ENCODE assay signal across 21 mouse cellular contexts in the genomic region with DNA sequence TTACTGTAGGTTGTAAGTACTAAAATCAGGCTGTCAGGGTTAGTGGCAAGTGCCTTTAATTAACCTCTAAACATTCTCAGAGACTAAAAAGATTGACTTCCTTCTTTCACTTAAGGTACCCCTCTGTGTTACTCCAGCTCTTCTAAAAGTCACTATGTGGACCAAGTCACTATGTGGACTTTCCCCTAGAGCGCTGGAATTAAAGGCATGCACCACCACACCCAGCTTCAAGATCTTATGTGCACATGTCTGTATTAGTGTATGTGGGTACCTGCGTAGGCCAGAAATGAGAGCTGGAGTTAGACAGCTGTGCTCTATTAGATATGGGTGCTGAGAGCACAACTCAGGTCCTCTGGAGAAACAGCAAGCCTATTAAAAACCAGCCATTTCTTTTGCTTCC. TPM values are rescaled to one million over a fixed set of nuclear protein-coding genes. Genes with fewer than 3 reads are reported as not detected.
"Had no signal": no experiment of that assay in that cellular context is flagged by ENCODE, and none has a peak within 500 bp of the region (broad histone marks: within the 10 kb centered on the region; RNA-seq: fewer than 3 reads in every experiment).

No protein-coding gene starts in this region.

- DNase-seq: kidney, adult 2 months; kidney, postnatal 25 days; layer of hippocampus, adult 9-11 months; layer of hippocampus, postnatal 36 days; liver, embryonic 13.5 days; lung, embryonic 14.5 days; lung, postnatal 10 days; right cerebral cortex, adult 18-20 months; right cerebral cortex, postnatal 14 days; right cerebral cortex, postnatal 4 days; spleen, adult 18-20 months; thymus, adult 2 months; thymus, postnatal 14 days had no signal

- H3K4me3 ChIP-seq: layer of hippocampus, adult 2 months; left cerebral cortex, adult 2 months; liver, embryonic 13.5 days; midbrain, embryonic 12.5 days; midbrain, embryonic 15.5 days; neural tube, embryonic 12.5 days; neural tube, embryonic 15.5 days had no signal

- H3K27ac ChIP-seq: kidney, postnatal 0 days; layer of hippocampus, adult 2 months; left cerebral cortex, adult 2 months; liver, embryonic 13.5 days; macrophage; midbrain, embryonic 12.5 days; midbrain, embryonic 15.5 days; neural tube, embryonic 12.5 days; neural tube, embryonic 15.5 days had no signal

- H3K4me2 ChIP-seq: liver, embryonic 13.5 days; lung, embryonic 14.5 days; midbrain, embryonic 12.5 days; midbrain, embryonic 15.5 days; neural tube, embryonic 12.5 days; neural tube, embryonic 15.5 days had no signal

- H3K36me3 ChIP-seq: liver, embryonic 13.5 days; midbrain, embryonic 12.5 days; midbrain, embryonic 15.5 days; neural tube, embryonic 15.5 days had no signal

- H3K9ac ChIP-seq: liver, embryonic 13.5 days; lung, embryonic 14.5 days; midbrain, embryonic 12.5 days; midbrain, embryonic 15.5 days; neural tube, embryonic 12.5 days; neural tube, embryonic 15.5 days had no signal

- ATAC-seq: midbrain, embryonic 15.5 days had no signal

- H3K27me3 ChIP-seq: liver, embryonic 13.5 days; midbrain, embryonic 12.5 days; midbrain, embryonic 15.5 days; neural tube, embryonic 12.5 days; neural tube, embryonic 15.5 days had no signal

- H3K9me3 ChIP-seq: liver, embryonic 13.5 days; midbrain, embryonic 12.5 days; midbrain, embryonic 15.5 days; neural tube, embryonic 12.5 days; neural tube, embryonic 15.5 days had no signal

RNA-seq across cellular contexts. Expression of gene Igf2bp3, which starts 43.1 kb away (rescaled TPM):
- total RNA-seq: layer of hippocampus, adult 2 months; layer of hippocampus, postnatal 36 days had no signal
